Mouse (Mus musculus): ENCODE data around the gene Fabp3. TPM values are rescaled to one million over a fixed set of nuclear protein-coding genes. Genes with fewer than 3 reads are reported as not detected.

Fabp3 gene
- polyA plus RNA-seq, 1 experiment from 2014 or later = 10.7 TPM

DNA sequence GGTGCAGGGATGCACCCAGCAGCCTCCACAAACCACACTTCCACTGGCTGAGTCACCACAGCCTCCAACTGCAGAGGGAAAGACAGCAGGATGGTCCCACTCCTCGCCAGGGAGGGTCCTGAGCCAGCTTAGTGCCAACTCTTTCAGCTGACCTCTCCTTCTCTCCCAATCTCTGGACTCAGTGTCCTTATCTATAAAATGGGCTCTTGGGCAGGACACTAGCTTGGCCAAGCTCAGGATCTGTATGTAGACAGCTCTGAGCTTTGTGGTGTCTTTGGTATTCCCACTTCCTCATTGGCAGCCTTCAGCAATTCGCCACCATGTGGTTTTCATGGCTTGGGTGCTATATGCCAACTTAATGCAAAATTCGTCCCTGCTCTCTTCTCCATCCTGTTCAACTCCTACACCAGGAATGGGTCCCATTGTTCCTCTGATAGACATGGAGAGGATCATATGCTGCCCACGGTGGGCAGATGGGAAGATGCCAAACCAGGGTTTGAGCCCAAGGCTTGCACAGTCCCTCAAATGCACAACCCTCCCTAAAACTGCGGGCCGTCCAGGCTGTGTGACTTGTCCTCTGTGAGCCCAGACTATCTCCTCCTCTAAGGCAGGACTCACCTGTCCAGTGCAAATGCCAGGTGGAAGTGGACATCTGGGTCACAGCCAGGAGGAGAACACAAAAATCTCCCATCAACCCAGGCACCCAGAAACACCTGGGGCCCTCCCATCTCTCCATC lies 37.6 kb upstream of the Fabp3 start:
- Histone ChIP-seq H3K9ac (ENCODE audit: low read length) (no peak overlapping the region), H3K27me3 (ENCODE audit: control insufficient read depth, insufficient read depth, low read length) (peaks cover 2% of the 10 kb centered on the region; the same call in 1 of the 2 replicates), H3K36me3 (ENCODE audit: control insufficient read depth, insufficient read depth, low read length) (no peaks in the 10 kb centered on the region), H3K4me2 (ENCODE audit: low read depth, low read length, severe bottlenecking) (no peak overlapping the region), H3K4me1 (replicated peaks; ENCODE audit: control insufficient read depth, insufficient read depth, low read length) (peaks cover 7% of the 10 kb centered on the region; the same call in 1 of the 2 replicates), H3K4me3 (ENCODE audit: low read depth, low read length) (no peak overlapping the region), H3K9me3 (ENCODE audit: control insufficient read depth, low read length) (no peaks in the 10 kb centered on the region), H3K27ac (ENCODE audit: low read depth, low read length) (no peak overlapping the region)
- 89% methylated on average over 6 of the region's 6 CpGs for WGBS
- DNase-seq (ENCODE audit: low spot score) (no peak), ATAC-seq (replicated peaks; ENCODE audit: low FRiP score) (no peak)

- H3K36me3 ChIP-seq (ENCODE audit: control insufficient read depth, insufficient read depth, low read length) = no peaks in the 10 kb centered on the region
- ATAC-seq (replicated peaks; ENCODE audit: low FRiP score) = peak; percentile 52
Observed at GRCm38 (mm10) chr4:130273698-130274345, 34.6 kb upstream of the Fabp3 start.

DNA sequence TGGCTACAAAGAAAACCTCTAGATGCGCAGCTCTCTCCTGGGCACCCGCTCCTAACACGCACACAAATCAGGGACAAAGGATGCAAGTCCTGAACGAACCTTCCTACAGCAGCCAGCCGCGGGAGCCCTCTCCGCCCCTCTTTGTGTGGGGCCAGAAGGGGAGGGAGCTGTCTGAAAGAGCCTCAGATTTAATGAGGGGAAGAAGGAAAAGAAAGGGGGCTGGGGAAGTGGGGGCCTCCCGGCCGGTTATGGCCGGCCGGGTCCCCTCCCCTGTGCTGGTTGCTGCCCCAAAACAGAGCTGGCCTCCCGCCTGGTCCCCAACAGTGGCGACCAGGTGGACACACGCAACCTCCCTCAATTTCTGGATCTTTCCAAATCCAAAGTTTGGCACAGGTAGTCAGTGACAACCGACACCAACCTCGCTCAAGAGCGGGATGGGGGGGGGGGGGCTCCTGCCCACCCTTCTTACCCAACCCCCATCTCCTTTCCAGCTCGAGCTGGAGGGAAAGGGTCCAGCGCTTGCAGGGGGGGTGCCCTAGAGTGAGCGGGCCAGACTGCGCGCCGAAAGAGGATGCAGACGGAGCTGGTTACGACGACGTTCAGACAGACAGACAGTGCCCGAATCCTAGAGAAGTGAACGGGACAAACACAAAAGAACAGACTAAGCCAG lies 33.9 kb upstream of the Fabp3 start:
- under 1% methylated on average over 29 of the region's 29 CpGs for WGBS
- DNase-seq (ENCODE audit: low spot score) = peak; percentile 90
- peaks cover 2% of the 10 kb centered on the region; the same call in 1 of the 2 replicates for H3K27me3 ChIP-seq (ENCODE audit: control insufficient read depth, insufficient read depth, low read length)

More at GRCm38 (mm10) chr4:130273698-130274345, 34.6 kb upstream of the Fabp3 start:
- H3K4me2 ChIP-seq (ENCODE audit: low read depth, low read length, severe bottlenecking) = peak overlapping the region; percentile 90
- peaks cover 3% of the 10 kb centered on the region; the same call in 1 of the 2 replicates for H3K4me1 ChIP-seq (replicated peaks; ENCODE audit: control insufficient read depth, insufficient read depth, low read length)
- H3K27ac ChIP-seq (ENCODE audit: low read depth, low read length) = peak overlapping the region; percentile 94
- H3K4me3 ChIP-seq (ENCODE audit: low read depth, low read length) = peak overlapping the region; percentile 70
- H3K9me3 ChIP-seq (ENCODE audit: control insufficient read depth, low read length) = no peaks in the 10 kb centered on the region
- WGBS = 8% methylated on average over 12 of the region's 12 CpGs
- H3K9ac ChIP-seq (ENCODE audit: low read length) = peak overlapping the region; percentile 98
- DNase-seq (ENCODE audit: low spot score) = peak; percentile 63
- H3K27me3 ChIP-seq (ENCODE audit: control insufficient read depth, insufficient read depth, low read length) = peaks cover 2% of the 10 kb centered on the region; the same call in 1 of the 2 replicates

GRCm38 (mm10) chr4:130275016-130275822 lies 33.2 kb upstream of the Fabp3 start:
- under 1% methylated on average over 53 of the region's 62 CpGs for WGBS
- Histone ChIP-seq H3K4me3 (ENCODE audit: low read depth, low read length) (peak overlapping the region; percentile 70), H3K9ac (ENCODE audit: low read length) (peak overlapping the region; percentile 98), H3K27me3 (ENCODE audit: control insufficient read depth, insufficient read depth, low read length) (peaks cover 2% of the 10 kb centered on the region; the same call in 1 of the 2 replicates), H3K9me3 (ENCODE audit: control insufficient read depth, low read length) (no peaks in the 10 kb centered on the region), H3K4me2 (ENCODE audit: low read depth, low read length, severe bottlenecking) (peak overlapping the region; percentile 90), H3K36me3 (ENCODE audit: control insufficient read depth, insufficient read depth, low read length) (no peaks in the 10 kb centered on the region), H3K27ac (ENCODE audit: low read depth, low read length) (peak overlapping the region; percentile 94), H3K4me1 (replicated peaks; ENCODE audit: control insufficient read depth, insufficient read depth, low read length) (peaks cover 3% of the 10 kb centered on the region; the same call in 1 of the 2 replicates)
- ATAC-seq (replicated peaks; ENCODE audit: low FRiP score) = peak; percentile 54
- DNase-seq (ENCODE audit: low spot score) = peak; percentile 80

More for the DNA sequence above, 33.9 kb upstream of the Fabp3 start:
- H3K4me1 ChIP-seq (replicated peaks; ENCODE audit: control insufficient read depth, insufficient read depth, low read length) = peaks cover 3% of the 10 kb centered on the region; the same call in 1 of the 2 replicates
- H3K36me3 ChIP-seq (ENCODE audit: control insufficient read depth, insufficient read depth, low read length) = no peaks in the 10 kb centered on the region
- H3K4me2 ChIP-seq (ENCODE audit: low read depth, low read length, severe bottlenecking) = peak overlapping the region; percentile 90
- H3K27ac ChIP-seq (ENCODE audit: low read depth, low read length) = peak overlapping the region; percentile 94
- peak overlapping the region; percentile 70 for H3K4me3 ChIP-seq (ENCODE audit: low read depth, low read length)
- ATAC-seq (replicated peaks; ENCODE audit: low FRiP score) = peak; percentile 85
- peak overlapping the region; percentile 98 for H3K9ac ChIP-seq (ENCODE audit: low read length)
- no peaks in the 10 kb centered on the region for H3K9me3 ChIP-seq (ENCODE audit: control insufficient read depth, low read length)

DNA sequence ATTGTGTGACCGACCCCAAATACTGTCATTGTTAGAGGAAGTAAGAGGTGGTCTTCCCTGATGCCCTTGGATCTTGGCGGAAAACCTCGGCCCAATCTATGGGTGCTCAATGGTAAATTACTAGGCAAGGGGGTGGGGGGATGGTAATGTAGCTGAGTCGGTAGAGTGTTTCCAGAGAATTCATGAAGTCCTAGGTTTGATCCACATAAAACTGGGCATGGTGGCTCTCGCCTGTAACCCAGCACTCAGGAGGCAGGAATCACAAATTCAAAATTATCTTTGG lies 32.6 kb upstream of the Fabp3 start:
- H3K27me3 ChIP-seq (ENCODE audit: control insufficient read depth, insufficient read depth, low read length) = peaks cover 2% of the 10 kb centered on the region; the same call in 1 of the 2 replicates
- DNase-seq (ENCODE audit: low spot score) (no peak), ATAC-seq (replicated peaks; ENCODE audit: low FRiP score) (no peak)

DNA sequence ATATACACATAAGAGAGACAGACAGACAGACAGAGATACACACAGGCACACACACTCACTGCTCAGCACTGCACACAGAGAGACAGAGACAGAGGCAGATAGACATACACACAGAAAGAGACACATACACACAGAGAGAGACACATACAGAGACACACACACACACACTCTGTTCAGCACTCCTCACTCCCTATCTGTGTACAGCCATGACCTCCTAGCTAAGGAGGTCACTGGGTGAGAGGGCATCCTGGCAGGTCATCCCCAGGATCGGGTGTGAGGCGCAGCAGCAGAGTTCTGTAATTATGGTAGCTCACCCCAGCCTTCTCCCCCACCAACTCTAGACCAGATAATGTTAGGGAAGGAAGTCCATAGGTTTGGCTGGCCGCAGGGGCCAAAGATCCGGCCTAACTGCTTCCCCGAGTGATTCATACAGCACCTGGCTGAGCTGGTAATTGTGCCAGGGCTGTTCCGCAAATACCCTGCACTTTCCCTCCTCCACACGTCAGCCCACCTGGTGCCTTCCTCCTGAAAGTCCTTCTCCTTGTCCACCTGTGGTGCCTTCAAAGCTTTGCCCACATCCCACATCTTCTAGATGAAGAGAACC lies 31.7 kb upstream of the Fabp3 start:
- Histone ChIP-seq H3K9me3 (ENCODE audit: control insufficient read depth, low read length) (no peaks in the 10 kb centered on the region), H3K4me2 (ENCODE audit: low read depth, low read length, severe bottlenecking) (no peak overlapping the region), H3K36me3 (ENCODE audit: control insufficient read depth, insufficient read depth, low read length) (no peaks in the 10 kb centered on the region), H3K4me1 (replicated peaks; ENCODE audit: control insufficient read depth, insufficient read depth, low read length) (peaks cover 3% of the 10 kb centered on the region; the same call in 1 of the 2 replicates), H3K9ac (ENCODE audit: low read length) (no peak overlapping the region), H3K27ac (ENCODE audit: low read depth, low read length) (no peak overlapping the region), H3K4me3 (ENCODE audit: low read depth, low read length) (no peak overlapping the region), H3K27me3 (ENCODE audit: control insufficient read depth, insufficient read depth, low read length) (peaks cover 2% of the 10 kb centered on the region; the same call in 1 of the 2 replicates)
- WGBS = 68% methylated on average over 7 of the region's 7 CpGs
- DNase-seq (ENCODE audit: low spot score) (no peak), ATAC-seq (replicated peaks; ENCODE audit: low FRiP score) (no peak)

More for the DNA sequence above, 32.6 kb upstream of the Fabp3 start:
- Histone ChIP-seq H3K4me2 (ENCODE audit: low read depth, low read length, severe bottlenecking) (peak overlapping the region; percentile 90), H3K4me1 (replicated peaks; ENCODE audit: control insufficient read depth, insufficient read depth, low read length) (peaks cover 3% of the 10 kb centered on the region; the same call in 1 of the 2 replicates), H3K9me3 (ENCODE audit: control insufficient read depth, low read length) (no peaks in the 10 kb centered on the region), H3K4me3 (ENCODE audit: low read depth, low read length) (peak overlapping the region; percentile 70), H3K27ac (ENCODE audit: low read depth, low read length) (no peak overlapping the region), H3K36me3 (ENCODE audit: control insufficient read depth, insufficient read depth, low read length) (no peaks in the 10 kb centered on the region), H3K9ac (ENCODE audit: low read length) (peak overlapping the region; percentile 98; the same call in 1 of the 2 replicates)
- WGBS = 52% methylated on average over 5 of the region's 5 CpGs

GRCm38 (mm10) chr4:130279105-130279504 lies 29.3 kb upstream of the Fabp3 start, which contains the start of gene Serinc2:
Serinc2 (minus strand) TSS chr4:130279205.
- H3K36me3 ChIP-seq (ENCODE audit: control insufficient read depth, insufficient read depth, low read length) = no peaks in the 10 kb centered on the region
- no peak within 1 kb of the TSS for H3K4me2 ChIP-seq (ENCODE audit: low read depth, low read length, severe bottlenecking)
- DNase-seq (ENCODE audit: low spot score) = no peak
- H3K4me3 ChIP-seq (ENCODE audit: low read depth, low read length) = no peak within 1 kb of the TSS
- peaks cover 2% of the 10 kb centered on the region; the same call in 1 of the 2 replicates for H3K27me3 ChIP-seq (ENCODE audit: control insufficient read depth, insufficient read depth, low read length)
- no peak for ATAC-seq (replicated peaks; ENCODE audit: low FRiP score)
- no peaks in the 10 kb centered on the region for H3K9me3 ChIP-seq (ENCODE audit: control insufficient read depth, low read length)
- no peak within 1 kb of the TSS for H3K27ac ChIP-seq (ENCODE audit: low read depth, low read length)
- no peak within 1 kb of the TSS for H3K9ac ChIP-seq (ENCODE audit: low read length)
- H3K4me1 ChIP-seq (replicated peaks; ENCODE audit: control insufficient read depth, insufficient read depth, low read length) = peaks cover 3% of the 10 kb centered on the region; the same call in 1 of the 2 replicates
- WGBS = 61% methylated on average over 2 of the region's 2 CpGs

Data from forebrain, embryonic 11.5 days (tissue).